Mouse (Mus musculus) neural tube, embryonic 13.5 days (tissue): Measurements from ENCODE around the gene Vps54. TPM values are rescaled to one million over a fixed set of nuclear protein-coding genes. Genes with fewer than 3 reads are reported as not detected.
"Not testable (repeated sequence)": the region's sequence is repeated elsewhere in the genome, so short reads cannot be mapped to it uniquely, and the experiment has no call there.

Experiments
- ATAC-seq: fragments of 200-750 bp; cut with Nextera tagmentation; 2 replicates; pipeline ENCODE4 v1.8.0; 2017; ENCODE audit warnings: low read depth, mild to moderate bottlenecking, moderate TSS enrichment, moderate library complexity
- H3K27ac ChIP-seq: fragments of 300-500 bp; sonication (generic); replicated peaks from 2 replicates; pipeline ENCODE4 v1.5.1; 2015; ENCODE audit warnings: moderate library complexity, mild to moderate bottlenecking, inconsistent platforms
- H3K27me3 ChIP-seq: fragments of 300-500 bp; sonication (generic); 2 replicates; pipeline ENCODE4 v1.6.1; 2015; ENCODE audit warnings: mild to moderate bottlenecking, inconsistent platforms
- H3K36me3 ChIP-seq: fragments of 300-500 bp; sonication (generic); 2 replicates; pipeline ENCODE4 v1.6.1; 2015; ENCODE audit warnings: mild to moderate bottlenecking, inconsistent platforms
- H3K4me1 ChIP-seq: fragments of 300-500 bp; sonication (generic); replicated peaks from 2 replicates; pipeline ENCODE4 v1.6.1; 2015; ENCODE audit warnings: inconsistent platforms
- H3K4me2 ChIP-seq: fragments of 300-500 bp; sonication (generic); 2 replicates; pipeline ENCODE4 v1.6.1; 2015; ENCODE audit warnings: inconsistent platforms, mild to moderate bottlenecking, moderate library complexity
- H3K4me3 ChIP-seq: fragments of 300-500 bp; sonication (generic); 2 replicates; pipeline ENCODE4 v1.5.1; 2015; ENCODE audit warnings: mild to moderate bottlenecking, inconsistent platforms
- H3K9ac ChIP-seq: fragments of 300-500 bp; sonication (generic); 2 replicates; pipeline ENCODE4 v1.6.1; 2015; ENCODE audit warnings: moderate library complexity, mild to moderate bottlenecking, inconsistent platforms
- H3K9me3 ChIP-seq: fragments of 300-500 bp; sonication (generic); 2 replicates; pipeline ENCODE4 v1.6.1; 2016; ENCODE audit warnings: inconsistent platforms
- whole genome bisulfite sequencing: fragments of 180-500 bp; shearing (Covaris S2); methylation state at CpG from one replicate; pipeline ENCODE4 v1.1.7; 2015; 5-methylcytosine and 5-hydroxymethylcytosine counted together
- polyA plus RNA-seq: library from polyadenylated mRNA; unstranded; fragments of >200 nt; fragmentation: Nextera tagmentation; extraction: Ambion mirVana; gene quantifications from 2 replicates; pipeline ENCODE4 v1.2.1, GENCODE M21; 2015

Vps54 gene
- 11.0 and 11.7 TPM in 2 replicates for polyA plus RNA-seq

DNA sequence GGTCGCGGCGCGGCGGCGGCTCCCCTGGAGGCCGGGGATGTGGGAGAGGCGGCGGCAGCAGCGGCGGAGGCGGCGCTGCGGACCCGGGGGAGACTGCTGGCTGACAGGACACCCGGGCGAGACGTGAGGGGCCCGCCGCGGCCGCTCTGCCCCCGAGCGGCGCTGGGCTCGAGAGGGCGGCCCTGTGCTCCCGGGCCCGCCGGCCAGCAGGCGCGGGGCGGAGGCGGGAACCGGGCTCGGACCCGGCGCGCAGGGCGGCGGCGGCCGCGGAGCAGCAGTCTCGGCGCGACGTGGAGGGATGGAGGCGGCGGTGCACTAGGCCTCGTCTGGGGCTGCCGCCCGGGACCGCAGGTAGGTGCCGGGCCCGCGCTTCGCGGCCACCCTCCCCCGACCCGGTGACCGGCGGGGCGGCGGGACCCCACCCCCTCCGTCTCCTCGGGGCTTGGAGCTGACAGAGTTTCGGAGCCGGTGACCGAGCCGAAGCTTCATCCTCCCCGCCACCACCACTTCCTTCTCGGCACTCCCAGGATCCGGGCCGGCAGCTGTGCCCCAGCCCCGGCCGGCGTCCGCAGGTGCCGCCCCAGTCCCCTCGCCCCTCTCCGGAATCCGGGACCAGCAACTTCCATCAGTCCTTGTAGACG is at the start of gene Vps54:
Gene Vps54 (plus strand): TSS at position 261 of the 641 bp plus-strand sequence.
- peaks cover 21% of the 10 kb centered on the region for H3K4me1 ChIP-seq

GRCm38 (mm10) chr11:21191821-21192220 is 47.3 kb upstream of the Vps54 start:
- H3K27ac ChIP-seq, H3K4me1 ChIP-seq, H3K9ac ChIP-seq, H3K9me3 ChIP-seq, ATAC-seq, H3K4me2 ChIP-seq, H3K4me3 ChIP-seq, H3K36me3 ChIP-seq, H3K27me3 ChIP-seq: not testable (repeated sequence)
- 88% methylated on average over 8 of the region's 8 CpGs for WGBS

More for the DNA sequence above, at the start of gene Vps54:
- 1% methylated on average over 52 of the region's 84 CpGs for WGBS
- Histone ChIP-seq H3K27me3 (no peaks in the 10 kb centered on the region), H3K9me3 (no peaks in the 10 kb centered on the region), H3K27ac (peak within 1 kb of the TSS; percentile 98), H3K36me3 (no peaks in the 10 kb centered on the region), H3K4me3 (peak within 1 kb of the TSS; percentile 73), H3K9ac (peak within 1 kb of the TSS; percentile 99), H3K4me2 (peak within 1 kb of the TSS; percentile 60)
- peak; percentile 89 for ATAC-seq

DNA sequence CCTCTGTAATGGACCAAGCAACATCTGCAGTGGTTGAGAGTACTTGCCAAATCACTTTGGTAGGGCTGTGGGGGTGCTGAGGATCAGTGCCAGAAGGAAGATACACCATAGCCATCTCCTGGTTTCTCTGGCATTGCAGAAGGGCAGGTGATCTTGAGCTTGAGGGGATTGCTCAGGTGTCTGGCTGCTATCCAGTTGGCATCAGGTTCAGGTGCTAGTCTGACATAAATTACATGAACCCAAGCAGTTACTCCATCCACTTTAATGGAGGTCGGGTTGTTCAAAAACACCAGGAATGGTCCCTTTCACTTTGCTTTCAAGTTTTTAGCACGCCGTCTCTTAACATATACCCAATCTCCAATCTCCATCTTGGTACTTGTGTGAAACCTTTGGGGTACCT is 44.2 kb upstream of the Vps54 start:
- H3K27me3 ChIP-seq, result no peaks in the 10 kb centered on the region
- H3K4me3 ChIP-seq, result no peak overlapping the region
- 92% methylated on average over 3 of the region's 3 CpGs for WGBS
- no peaks in the 10 kb centered on the region for H3K9me3 ChIP-seq
- H3K4me1 ChIP-seq, result no peaks in the 10 kb centered on the region
- no peaks in the 10 kb centered on the region for H3K36me3 ChIP-seq
- no peak overlapping the region for H3K27ac ChIP-seq
- no peak overlapping the region for H3K9ac ChIP-seq
- no peak overlapping the region for H3K4me2 ChIP-seq
- no peak for ATAC-seq

DNA sequence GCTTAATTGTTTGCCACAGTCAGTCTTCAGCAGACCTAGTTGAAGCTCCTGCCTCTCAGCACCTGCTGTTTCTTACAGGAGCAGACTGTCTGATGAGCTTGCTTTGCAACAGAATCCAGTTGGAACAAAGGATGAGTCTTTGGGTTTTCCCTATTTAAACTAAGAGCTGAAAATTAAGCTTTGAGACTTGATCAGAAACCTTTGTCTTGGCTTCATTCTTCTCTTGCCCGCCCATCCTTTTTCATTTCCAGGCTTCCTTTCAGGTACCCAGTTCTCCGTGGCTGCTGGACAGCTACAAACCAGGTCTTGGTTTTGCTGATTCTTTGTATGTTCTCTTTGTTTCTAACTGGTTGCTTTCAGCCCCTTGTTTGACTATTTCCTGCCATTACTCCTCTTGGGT is 30.0 kb upstream of the Vps54 start:
- H3K4me1 ChIP-seq, result no peaks in the 10 kb centered on the region
- no peak for ATAC-seq
- 73% methylated on average over 2 of the region's 2 CpGs for WGBS
- H3K9ac ChIP-seq, result no peak overlapping the region
- no peaks in the 10 kb centered on the region for H3K27me3 ChIP-seq
- H3K9me3 ChIP-seq, result peaks cover 12% of the 10 kb centered on the region; the same call in 1 of the 2 replicates
- no peak overlapping the region for H3K27ac ChIP-seq
- no peak overlapping the region for H3K4me3 ChIP-seq
- H3K4me2 ChIP-seq, result no peak overlapping the region
- H3K36me3 ChIP-seq, result no peaks in the 10 kb centered on the region

- H3K9ac ChIP-seq, H3K27me3 ChIP-seq, H3K4me1 ChIP-seq, H3K27ac ChIP-seq, ATAC-seq, H3K4me2 ChIP-seq, H3K4me3 ChIP-seq, H3K36me3 ChIP-seq: not testable (repeated sequence)
- H3K9me3 ChIP-seq, result peaks cover 12% of the 10 kb centered on the region; the same call in 1 of the 2 replicates
- WGBS, result 95% methylated on average over 9 of the region's 9 CpGs
Measured at GRCm38 (mm10) chr11:21209701-21210100, 29.4 kb upstream of the Vps54 start.

GRCm38 (mm10) chr11:21217419-21217818 is 21.7 kb upstream of the Vps54 start:
- WGBS, result 83% methylated on average over 3 of the region's 3 CpGs
- H3K9me3 ChIP-seq, result no peaks in the 10 kb centered on the region
- no peak overlapping the region for H3K9ac ChIP-seq
- no peaks in the 10 kb centered on the region for H3K27me3 ChIP-seq
- no peaks in the 10 kb centered on the region for H3K36me3 ChIP-seq
- no peak overlapping the region for H3K4me3 ChIP-seq
- H3K4me1 ChIP-seq, result no peaks in the 10 kb centered on the region
- no peak overlapping the region for H3K27ac ChIP-seq
- H3K4me2 ChIP-seq, result no peak overlapping the region
- no peak for ATAC-seq

- Histone ChIP-seq H3K9ac (no peak overlapping the region), H3K9me3 (no peaks in the 10 kb centered on the region), H3K27ac (no peak overlapping the region), H3K4me1 (no peaks in the 10 kb centered on the region), H3K4me2 (no peak overlapping the region), H3K4me3 (no peak overlapping the region), H3K27me3 (no peaks in the 10 kb centered on the region), H3K36me3 (no peaks in the 10 kb centered on the region)
- 72% methylated on average over 2 of the region's 2 CpGs for WGBS
- no peak for ATAC-seq
Measured at GRCm38 (mm10) chr11:21219281-21219680, 19.8 kb upstream of the Vps54 start.

GRCm38 (mm10) chr11:21219851-21220587 is 19.1 kb upstream of the Vps54 start:
- Histone ChIP-seq H3K36me3 (no peaks in the 10 kb centered on the region), H3K4me1 (no peaks in the 10 kb centered on the region), H3K9me3 (no peaks in the 10 kb centered on the region), H3K4me2 (no peak overlapping the region), H3K9ac (no peak overlapping the region), H3K27ac (no peak overlapping the region), H3K27me3 (no peaks in the 10 kb centered on the region), H3K4me3 (no peak overlapping the region)
- no peak for ATAC-seq
- WGBS, result 90% methylated on average over 8 of the region's 8 CpGs

- Histone ChIP-seq H3K27me3 (no peaks in the 10 kb centered on the region), H3K27ac (no peak overlapping the region), H3K9ac (no peak overlapping the region), H3K4me2 (no peak overlapping the region), H3K36me3 (no peaks in the 10 kb centered on the region), H3K4me3 (no peak overlapping the region), H3K4me1 (no peaks in the 10 kb centered on the region), H3K9me3 (no peaks in the 10 kb centered on the region)
- no peak for ATAC-seq
- 76% methylated on average over 2 of the region's 2 CpGs for WGBS
Measured at GRCm38 (mm10) chr11:21220754-21221153, 18.3 kb upstream of the Vps54 start.

DNA sequence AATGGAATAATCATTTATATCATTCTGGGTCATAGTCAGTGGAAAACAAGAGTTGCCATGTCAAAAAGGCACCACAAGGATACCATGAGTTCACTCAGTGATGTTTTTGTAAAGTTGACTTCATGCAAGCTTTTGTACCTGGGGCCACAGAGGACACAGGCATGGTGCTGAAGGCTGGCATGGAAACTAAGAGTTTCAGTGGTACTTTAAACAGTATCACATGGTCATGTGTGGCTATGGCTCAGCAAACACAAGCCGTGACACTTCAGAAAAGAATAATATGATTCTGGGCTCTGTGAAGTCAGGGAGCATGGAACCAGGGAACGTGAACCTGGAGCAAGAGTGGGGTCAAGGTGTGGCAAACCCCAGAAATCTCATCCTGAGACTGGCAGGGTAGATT is 17.7 kb upstream of the Vps54 start:
- no peak overlapping the region for H3K27ac ChIP-seq
- no peak for ATAC-seq
- H3K27me3 ChIP-seq, result no peaks in the 10 kb centered on the region

GRCm38 (mm10) chr11:21222606-21223207 is 16.4 kb upstream of the Vps54 start:
- Histone ChIP-seq H3K4me3 (no peak overlapping the region), H3K4me2 (no peak overlapping the region), H3K27me3 (no peaks in the 10 kb centered on the region), H3K9ac (no peak overlapping the region), H3K4me1 (no peaks in the 10 kb centered on the region), H3K27ac (no peak overlapping the region), H3K9me3 (no peaks in the 10 kb centered on the region), H3K36me3 (no peaks in the 10 kb centered on the region)
- WGBS, result 84% methylated on average over 4 of the region's 4 CpGs
- ATAC-seq, result no peak

More for the DNA sequence above, 17.7 kb upstream of the Vps54 start:
- Histone ChIP-seq H3K4me3 (no peak overlapping the region), H3K36me3 (no peaks in the 10 kb centered on the region), H3K4me2 (no peak overlapping the region), H3K9me3 (no peaks in the 10 kb centered on the region), H3K4me1 (no peaks in the 10 kb centered on the region), H3K9ac (no peak overlapping the region)
- WGBS, result 87% methylated on average over 2 of the region's 2 CpGs

DNA sequence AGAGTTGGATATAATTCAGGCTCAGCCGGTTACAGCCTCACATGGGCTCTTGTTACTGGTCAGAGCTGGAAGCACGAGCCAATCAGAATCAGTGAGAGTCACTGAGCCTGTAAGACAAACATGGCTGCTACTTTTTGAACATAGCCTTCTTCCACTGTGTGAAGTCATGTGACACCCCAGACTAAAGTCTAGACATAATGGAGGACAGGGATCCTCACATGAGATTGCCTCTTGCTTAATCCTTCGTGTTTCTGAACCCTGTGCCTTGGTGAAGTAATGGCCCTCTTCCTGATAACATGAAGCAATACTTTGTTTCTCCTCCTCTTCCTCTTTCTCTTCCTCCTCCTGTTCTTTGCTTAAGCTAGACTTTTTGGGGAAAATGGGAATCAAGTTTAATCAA is 15.5 kb upstream of the Vps54 start:
- 92% methylated on average over 3 of the region's 3 CpGs for WGBS
- ATAC-seq, result no peak
- no peaks in the 10 kb centered on the region for H3K9me3 ChIP-seq

More for the DNA sequence above, 15.5 kb upstream of the Vps54 start:
- Histone ChIP-seq H3K36me3 (no peaks in the 10 kb centered on the region), H3K27ac (no peak overlapping the region), H3K27me3 (no peaks in the 10 kb centered on the region), H3K4me1 (no peaks in the 10 kb centered on the region), H3K9ac (no peak overlapping the region), H3K4me3 (no peak overlapping the region), H3K4me2 (no peak overlapping the region)
